Mouse (Mus musculus): ENCODE measurements at regions not wholly inside any gene's neighbourhood (a gene's known extent, or its start where the extent isn't known, plus 50 kb on each side); places are given as distances from the start of the nearest gene placed in this dataset.
A peak's percentile ranks its signal among the peaks of the same experiment; 100 is the strongest.

GRCm38 (mm10) chr7:137595567-137595966, 158.2 kb downstream of the Glrx3 start:
- Histone ChIP-seq H3K4me1 (peaks cover 11% of the 10 kb centered on the region), H3K4me3 (no peak overlapping the region), H3K9me3 (no peaks in the 10 kb centered on the region), H3K27ac (replicated peaks) (no peak overlapping the region), H3K27me3 (replicated peaks; ENCODE audit: low read depth, poor library complexity, severe bottlenecking) (no peaks in the 10 kb centered on the region), H3K36me3 (replicated peaks) (no peaks in the 10 kb centered on the region)
- DNase-seq (ENCODE audit: low spot score), result no peak
- 88% methylated on average over 4 of the region's 4 CpGs for WGBS

DNA sequence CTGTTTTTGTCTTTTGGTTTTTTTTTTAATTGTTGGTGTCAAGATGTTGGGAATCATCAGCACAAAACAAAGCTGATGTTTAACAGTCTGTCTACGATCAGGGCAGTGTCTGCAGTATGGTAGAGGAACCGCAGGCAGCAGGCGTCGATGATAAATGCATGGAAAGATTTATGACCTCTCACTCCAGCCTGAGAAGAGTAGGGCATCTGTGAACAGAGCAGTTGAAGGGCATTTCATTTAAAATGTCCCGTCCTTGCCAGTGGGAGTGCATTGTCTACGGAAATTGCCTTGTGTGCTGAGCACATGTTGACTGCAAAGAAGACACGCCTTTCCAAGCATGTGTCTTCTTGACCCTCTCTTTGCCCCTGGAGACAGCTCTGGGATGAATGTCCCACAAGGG, 158.7 kb downstream of the Glrx3 start:
- Histone ChIP-seq H3K4me1 (peaks cover 11% of the 10 kb centered on the region), H3K27ac (replicated peaks) (no peak overlapping the region), H3K27me3 (replicated peaks; ENCODE audit: low read depth, poor library complexity, severe bottlenecking) (no peaks in the 10 kb centered on the region; the same call in 1 of the 2 replicates), H3K9me3 (no peaks in the 10 kb centered on the region), H3K36me3 (replicated peaks) (no peaks in the 10 kb centered on the region), H3K4me3 (no peak overlapping the region)
- no peak for DNase-seq (ENCODE audit: low spot score)
- 83% methylated on average over 7 of the region's 7 CpGs for WGBS

DNA sequence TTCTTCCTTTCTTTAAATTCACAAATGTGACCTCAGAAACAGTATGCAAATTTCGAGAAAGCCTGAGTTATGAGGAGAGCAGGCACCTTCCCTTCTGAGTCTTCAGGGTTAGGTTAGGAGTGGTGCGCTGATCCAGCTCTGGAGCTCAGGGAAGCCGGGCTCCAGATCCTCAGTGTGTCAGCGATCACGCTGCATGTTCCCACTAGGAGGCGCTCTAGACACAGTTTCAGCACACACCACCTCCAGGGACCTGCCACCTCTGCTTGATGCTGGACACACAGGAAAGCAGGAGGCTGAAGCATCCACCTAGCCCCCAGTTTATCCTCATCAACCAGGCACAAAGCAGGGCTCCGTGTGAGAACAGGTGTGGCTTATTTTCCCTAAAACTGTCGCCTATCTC, 165.6 kb downstream of the Glrx3 start:
- Histone ChIP-seq H3K27ac (replicated peaks) (no peak overlapping the region), H3K9me3 (no peaks in the 10 kb centered on the region), H3K27me3 (replicated peaks; ENCODE audit: low read depth, poor library complexity, severe bottlenecking) (peaks cover 10% of the 10 kb centered on the region), H3K4me1 (0 out of 2 replicates have a peak, but pooled peaks cover 3% of the 10 kb centered on the region), H3K36me3 (replicated peaks) (no peaks in the 10 kb centered on the region), H3K4me3 (no peak overlapping the region)
- DNase-seq (ENCODE audit: low spot score), result peak; percentile 82
- WGBS, result 9% methylated on average over 8 of the region's 8 CpGs

DNA sequence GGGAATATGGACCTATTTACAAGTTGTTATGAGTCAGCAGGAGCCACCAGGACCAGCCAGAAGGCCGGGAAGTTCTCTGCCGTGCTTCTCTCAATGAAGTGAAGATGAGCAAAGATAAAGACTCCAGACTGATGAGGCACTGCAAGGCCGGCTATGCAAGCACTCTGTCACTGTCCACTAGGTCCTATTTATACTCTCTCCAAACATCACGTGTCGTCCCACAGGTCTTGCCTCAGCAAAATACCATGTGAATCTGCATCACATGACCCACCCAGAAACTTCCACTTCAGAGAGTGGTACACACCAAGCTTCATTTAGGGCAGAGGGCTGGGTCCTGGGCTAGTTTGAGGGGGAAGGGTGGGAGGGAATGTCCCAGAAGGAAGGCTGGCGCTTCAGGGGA, 172.3 kb downstream of the Glrx3 start:
- DNase-seq (ENCODE audit: low spot score), result no peak
- Histone ChIP-seq H3K4me1 (0 out of 2 replicates have a peak, but pooled peaks cover 6% of the 10 kb centered on the region), H3K36me3 (replicated peaks) (no peaks in the 10 kb centered on the region), H3K27ac (replicated peaks) (no peak overlapping the region), H3K9me3 (no peaks in the 10 kb centered on the region), H3K27me3 (replicated peaks; ENCODE audit: low read depth, poor library complexity, severe bottlenecking) (no peaks in the 10 kb centered on the region), H3K4me3 (no peak overlapping the region)
- 79% methylated on average over 6 of the region's 6 CpGs for WGBS

- DNase-seq (ENCODE audit: low spot score), result no peak
- no peaks in the 10 kb centered on the region for H3K27me3 ChIP-seq (replicated peaks; ENCODE audit: low read depth, poor library complexity, severe bottlenecking)
- no peak overlapping the region for H3K27ac ChIP-seq (replicated peaks)
- 0 out of 2 replicates have a peak, but pooled peaks cover 6% of the 10 kb centered on the region for H3K4me1 ChIP-seq
- H3K9me3 ChIP-seq, result no peaks in the 10 kb centered on the region
- 83% methylated on average over 6 of the region's 6 CpGs for WGBS
- no peak overlapping the region for H3K4me3 ChIP-seq
- no peaks in the 10 kb centered on the region for H3K36me3 ChIP-seq (replicated peaks)
These were observed 173.9 kb downstream of the Glrx3 start for GRCm38 (mm10) chr7:137611363-137611762.

- H3K4me1 ChIP-seq, result 0 out of 2 replicates have a peak, but pooled peaks cover 6% of the 10 kb centered on the region
- H3K4me3 ChIP-seq, result no peak overlapping the region
- 89% methylated on average over 7 of the region's 7 CpGs for WGBS
- H3K27me3 ChIP-seq (replicated peaks; ENCODE audit: low read depth, poor library complexity, severe bottlenecking), result no peaks in the 10 kb centered on the region
- H3K27ac ChIP-seq (replicated peaks), result no peak overlapping the region
- H3K36me3 ChIP-seq (replicated peaks), result no peaks in the 10 kb centered on the region
- no peak for DNase-seq (ENCODE audit: low spot score)
- no peaks in the 10 kb centered on the region for H3K9me3 ChIP-seq
These were observed 174.6 kb downstream of the Glrx3 start for GRCm38 (mm10) chr7:137611891-137612522.

GRCm38 (mm10) chr7:137618406-137619133, 181.2 kb downstream of the Glrx3 start:
- H3K9me3 ChIP-seq, result no peaks in the 10 kb centered on the region
- H3K4me3 ChIP-seq, result no peak overlapping the region
- H3K4me1 ChIP-seq, result peaks cover 22% of the 10 kb centered on the region
- no peaks in the 10 kb centered on the region for H3K36me3 ChIP-seq (replicated peaks)
- WGBS, result 80% methylated on average over 5 of the region's 5 CpGs
- no peak for DNase-seq (ENCODE audit: low spot score)
- H3K27ac ChIP-seq (replicated peaks), result peak overlapping the region; percentile 48; the same call in 1 of the 2 replicates
- no peaks in the 10 kb centered on the region for H3K27me3 ChIP-seq (replicated peaks; ENCODE audit: low read depth, poor library complexity, severe bottlenecking)

GRCm38 (mm10) chr7:137619286-137619789, 181.9 kb downstream of the Glrx3 start:
- WGBS, result 55% methylated on average over 6 of the region's 6 CpGs
- H3K4me3 ChIP-seq, result no peak overlapping the region
- no peaks in the 10 kb centered on the region for H3K27me3 ChIP-seq (replicated peaks; ENCODE audit: low read depth, poor library complexity, severe bottlenecking)
- no peaks in the 10 kb centered on the region for H3K9me3 ChIP-seq
- no peaks in the 10 kb centered on the region for H3K36me3 ChIP-seq (replicated peaks)
- peak; percentile 31 for DNase-seq (ENCODE audit: low spot score)
- H3K27ac ChIP-seq (replicated peaks), result 0 out of 2 replicates have a peak overlapping the region, but pooled peaks have one; percentile 30
- H3K4me1 ChIP-seq, result peaks cover 22% of the 10 kb centered on the region

DNA sequence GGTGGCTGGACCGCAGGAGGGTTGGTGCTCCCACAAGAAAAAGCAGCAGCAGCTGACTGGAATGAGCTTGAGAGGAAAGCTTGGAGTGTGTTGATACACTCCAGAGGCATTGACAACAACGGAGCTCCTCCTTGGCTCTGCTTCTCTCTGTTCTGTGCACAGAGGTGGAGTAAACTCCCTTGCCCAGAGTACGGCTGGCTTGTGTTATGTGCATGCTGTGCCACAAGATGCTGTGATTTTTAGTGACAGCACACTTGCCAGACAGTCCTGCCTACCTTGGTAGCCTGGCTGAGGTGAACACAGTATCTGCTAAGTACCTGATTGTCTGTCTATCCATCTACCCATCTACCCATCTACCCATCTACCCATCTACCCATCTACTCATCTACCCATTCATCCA, 190.9 kb downstream of the Glrx3 start:
- WGBS, result 92% methylated on average over 3 of the region's 3 CpGs
- Histone ChIP-seq H3K27ac (replicated peaks) (no peak overlapping the region), H3K9me3 (no peaks in the 10 kb centered on the region), H3K27me3 (replicated peaks; ENCODE audit: low read depth, poor library complexity, severe bottlenecking) (no peaks in the 10 kb centered on the region), H3K4me1 (no peaks in the 10 kb centered on the region), H3K4me3 (no peak overlapping the region), H3K36me3 (replicated peaks) (no peaks in the 10 kb centered on the region)
- no peak for DNase-seq (ENCODE audit: low spot score)

DNA sequence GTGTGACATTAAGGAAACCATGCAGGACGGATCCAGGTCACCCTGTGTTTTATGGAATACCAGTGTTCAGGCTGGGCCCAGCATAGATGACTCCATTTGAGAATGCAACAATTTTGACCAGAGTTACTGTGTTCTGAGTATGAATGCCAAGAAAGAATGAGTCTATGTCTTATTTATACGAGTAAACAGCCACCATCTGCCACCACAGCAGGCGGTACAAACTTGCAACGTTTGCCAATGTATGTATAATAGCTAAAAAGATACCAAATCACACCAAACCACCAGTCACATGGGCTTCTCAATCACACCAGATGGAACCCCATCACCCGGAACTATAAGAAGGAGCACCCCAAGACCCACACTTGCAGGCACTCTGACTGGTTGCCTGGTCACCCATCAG, 192.1 kb downstream of the Glrx3 start:
- H3K4me1 ChIP-seq, result no peaks in the 10 kb centered on the region
- no peak overlapping the region for H3K4me3 ChIP-seq
- 89% methylated on average over 5 of the region's 5 CpGs for WGBS
- H3K27ac ChIP-seq (replicated peaks), result no peak overlapping the region
- no peaks in the 10 kb centered on the region for H3K36me3 ChIP-seq (replicated peaks)
- no peaks in the 10 kb centered on the region for H3K9me3 ChIP-seq
- DNase-seq (ENCODE audit: low spot score), result no peak
- H3K27me3 ChIP-seq (replicated peaks; ENCODE audit: low read depth, poor library complexity, severe bottlenecking), result no peaks in the 10 kb centered on the region

- no peak for DNase-seq (ENCODE audit: low spot score)
- Histone ChIP-seq H3K4me3 (no peak overlapping the region), H3K9me3 (no peaks in the 10 kb centered on the region), H3K36me3 (replicated peaks) (no peaks in the 10 kb centered on the region), H3K27ac (replicated peaks) (no peak overlapping the region), H3K4me1 (no peaks in the 10 kb centered on the region), H3K27me3 (replicated peaks; ENCODE audit: low read depth, poor library complexity, severe bottlenecking) (no peaks in the 10 kb centered on the region)
- WGBS, result 47% methylated on average over 6 of the region's 6 CpGs
These were observed 211.2 kb downstream of the Glrx3 start for GRCm38 (mm10) chr7:137648621-137649020.

GRCm38 (mm10) chr7:137649650-137650049, 212.2 kb downstream of the Glrx3 start:
- DNase-seq (ENCODE audit: low spot score), result no peak
- Histone ChIP-seq H3K36me3 (replicated peaks) (no peaks in the 10 kb centered on the region), H3K27ac (replicated peaks) (no peak overlapping the region), H3K9me3 (no peaks in the 10 kb centered on the region), H3K27me3 (replicated peaks; ENCODE audit: low read depth, poor library complexity, severe bottlenecking) (no peaks in the 10 kb centered on the region), H3K4me1 (no peaks in the 10 kb centered on the region), H3K4me3 (no peak overlapping the region)
- 91% methylated on average over 6 of the region's 6 CpGs for WGBS

- Histone ChIP-seq H3K27ac (replicated peaks) (no peak overlapping the region), H3K9me3 (no peaks in the 10 kb centered on the region), H3K36me3 (replicated peaks) (no peaks in the 10 kb centered on the region), H3K27me3 (replicated peaks; ENCODE audit: low read depth, poor library complexity, severe bottlenecking) (no peaks in the 10 kb centered on the region), H3K4me3 (no peak overlapping the region), H3K4me1 (no peaks in the 10 kb centered on the region)
- 90% methylated on average over 4 of the region's 4 CpGs for WGBS
- no peak for DNase-seq (ENCODE audit: low spot score)
These were observed 216.4 kb downstream of the Glrx3 start for GRCm38 (mm10) chr7:137653837-137654236.

Measured in embryonic facial prominence, embryonic 10.5 days (tissue).